Mouse (Mus musculus) liver (tissue): ENCODE measurements at regions not wholly inside any gene's neighbourhood (a gene's known extent, or its start where the extent isn't known, plus 50 kb on each side); places are given as distances from the start of the nearest gene placed in this dataset.

ENCODE experiments used
- DNase-seq: peaks from one replicate; pipeline ENCODE4 v3.0.0-alpha.2; 2020; ENCODE audit warnings: mixed read lengths

DNA sequence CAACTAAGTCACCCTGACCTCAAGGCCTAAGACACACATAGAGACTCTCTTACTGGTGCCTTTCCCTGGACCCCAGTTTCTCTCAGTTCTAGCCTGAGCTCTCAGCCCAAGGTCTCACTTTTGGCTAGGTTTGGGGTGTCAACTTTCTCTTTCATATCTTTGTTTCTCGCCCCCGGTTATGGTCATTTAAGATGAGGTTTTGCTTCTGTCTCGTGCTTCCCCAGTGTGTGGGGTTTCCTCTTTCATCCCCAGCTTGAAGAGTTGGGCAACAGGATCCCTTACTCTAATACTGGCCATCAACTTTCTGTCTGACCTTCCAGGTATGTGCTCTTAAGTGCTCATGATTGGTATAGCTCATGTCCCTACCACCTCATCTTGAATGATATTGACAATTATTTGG lies 67.5 kb downstream of the Lmo4 start:
- no peak for DNase-seq

DNA sequence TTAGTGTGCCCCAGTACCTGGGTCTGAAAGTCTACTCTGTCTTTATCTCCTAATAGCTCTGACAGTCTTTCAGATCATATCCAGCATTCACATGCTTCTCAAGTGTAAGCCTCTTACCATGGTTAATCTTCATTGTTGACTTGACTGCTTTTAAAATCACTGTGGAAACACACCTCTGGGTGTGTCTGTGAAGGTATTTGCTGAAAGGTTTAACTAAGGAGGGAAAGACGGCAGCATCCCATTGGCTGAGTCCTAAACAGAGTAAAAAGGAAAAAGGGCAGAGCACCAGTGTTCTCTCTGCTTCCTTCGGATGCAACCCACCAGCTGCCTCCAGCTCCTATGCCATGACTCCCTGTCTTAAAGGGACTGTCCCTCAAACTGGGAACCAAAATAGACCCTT lies 68.6 kb downstream of the Lmo4 start:
- DNase-seq: no peak

DNA sequence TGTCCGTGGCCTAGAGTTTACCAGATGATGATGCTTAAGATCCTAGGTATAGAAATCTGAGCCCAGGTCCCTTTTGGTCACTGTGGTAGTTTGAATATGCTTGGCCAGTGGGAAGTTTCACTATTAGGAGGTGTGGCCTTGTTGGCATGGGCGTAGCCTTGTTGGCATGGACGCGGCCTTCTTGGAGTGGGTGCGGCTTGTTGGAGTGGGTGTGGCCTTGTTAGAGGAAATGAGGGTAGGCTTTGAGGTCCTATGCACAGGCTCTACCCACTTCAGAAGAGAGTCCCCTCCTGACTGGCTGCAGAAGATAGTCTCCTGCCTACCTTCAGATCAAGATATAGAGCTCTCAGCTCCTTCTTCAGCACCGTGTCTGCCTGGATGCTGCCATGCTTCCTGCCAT lies 69.4 kb downstream of the Lmo4 start:
- no peak for DNase-seq

DNA sequence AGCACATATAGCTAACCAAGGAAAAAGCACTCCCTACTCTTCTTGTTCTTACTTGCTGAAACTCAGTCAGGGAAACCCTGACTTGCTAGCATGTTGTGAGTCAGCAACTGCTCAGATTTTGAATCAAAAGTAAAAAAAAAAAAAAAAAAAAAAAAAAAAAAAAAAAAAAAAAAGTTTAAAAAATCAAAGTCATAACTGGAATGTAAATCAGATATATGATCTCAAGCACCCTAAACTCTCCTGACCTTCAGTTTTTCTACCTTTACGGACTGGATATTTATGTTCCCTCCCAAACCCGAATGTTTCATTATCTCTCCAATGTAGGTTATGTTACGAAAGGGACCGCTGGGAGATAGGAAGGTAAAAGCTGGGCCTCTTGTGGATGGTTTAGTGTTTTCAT lies 77.0 kb downstream of the Lmo4 start:
- DNase-seq: no peak

DNA sequence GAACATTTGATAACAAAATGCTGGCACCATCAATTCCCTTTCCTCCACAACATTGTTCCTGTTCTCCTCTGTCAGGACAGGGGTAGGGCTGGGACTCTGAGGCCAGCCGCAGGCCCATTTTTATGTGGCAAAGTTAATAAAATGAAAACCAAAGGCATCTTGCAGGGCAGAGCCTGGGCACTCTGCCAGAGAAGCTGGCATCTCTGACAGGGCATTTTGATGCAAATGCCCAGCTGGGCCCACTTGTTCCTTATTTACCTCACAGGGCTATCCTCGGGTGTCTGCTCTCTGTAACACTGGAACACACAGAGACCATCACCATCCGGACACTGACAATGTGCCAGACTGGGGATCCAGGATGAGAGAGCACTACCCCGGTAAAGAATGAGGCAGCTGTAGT lies 80.7 kb downstream of the Lmo4 start:
- no peak for DNase-seq

DNA sequence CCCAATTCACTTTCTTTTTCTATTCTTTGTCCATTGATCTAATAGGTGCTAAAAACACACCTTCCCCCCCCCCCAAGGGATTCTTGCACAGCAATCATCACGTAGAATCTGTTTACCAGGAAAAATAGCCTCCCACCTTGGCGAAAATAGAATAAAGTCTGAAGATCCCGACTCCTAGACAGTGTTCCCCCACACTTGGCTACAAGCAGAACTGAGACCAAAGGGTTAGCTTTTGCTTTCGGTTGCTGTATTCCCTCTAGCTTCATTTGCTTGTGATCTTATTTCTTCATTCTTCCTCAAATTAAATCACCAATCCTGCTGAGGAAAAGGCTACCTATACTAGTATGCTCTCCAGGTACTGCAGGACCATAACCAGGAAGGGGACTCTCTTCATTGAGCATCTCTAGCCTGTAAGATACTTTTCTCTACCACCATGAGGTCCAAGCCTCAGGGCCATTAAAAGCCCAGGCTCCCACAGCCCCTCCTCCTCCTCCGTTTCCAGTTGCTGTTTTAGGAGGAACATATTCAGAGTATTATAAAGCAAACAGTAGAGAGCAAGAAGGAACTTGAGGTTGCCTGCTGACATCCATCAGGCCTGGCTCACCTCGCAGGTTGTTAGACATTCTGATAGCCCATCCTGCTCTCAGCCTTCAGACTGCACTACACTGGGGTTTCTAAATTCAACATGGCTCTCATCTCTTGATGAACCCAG lies 81.5 kb downstream of the Lmo4 start:
- no peak for DNase-seq

DNA sequence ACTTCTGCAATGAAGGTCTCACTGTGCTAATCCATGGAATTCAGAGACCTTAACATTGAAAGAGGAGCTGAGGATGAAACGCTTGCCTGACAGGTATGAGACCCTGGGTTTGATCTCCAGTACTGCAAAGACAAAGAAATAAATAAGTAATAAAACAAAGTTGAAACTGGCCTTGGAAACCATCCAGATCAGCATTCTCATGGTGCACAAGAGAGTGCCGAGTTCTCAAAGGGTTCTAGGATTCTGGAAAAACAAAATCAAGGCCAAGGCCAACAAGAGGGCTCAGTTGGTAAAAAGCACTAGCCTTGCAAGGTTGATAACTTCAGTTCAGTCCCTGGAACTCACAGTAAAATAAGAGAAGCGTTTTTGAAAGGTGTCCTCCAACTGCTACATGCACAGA lies 85.9 kb downstream of the Lmo4 start:
- DNase-seq: no peak

DNA sequence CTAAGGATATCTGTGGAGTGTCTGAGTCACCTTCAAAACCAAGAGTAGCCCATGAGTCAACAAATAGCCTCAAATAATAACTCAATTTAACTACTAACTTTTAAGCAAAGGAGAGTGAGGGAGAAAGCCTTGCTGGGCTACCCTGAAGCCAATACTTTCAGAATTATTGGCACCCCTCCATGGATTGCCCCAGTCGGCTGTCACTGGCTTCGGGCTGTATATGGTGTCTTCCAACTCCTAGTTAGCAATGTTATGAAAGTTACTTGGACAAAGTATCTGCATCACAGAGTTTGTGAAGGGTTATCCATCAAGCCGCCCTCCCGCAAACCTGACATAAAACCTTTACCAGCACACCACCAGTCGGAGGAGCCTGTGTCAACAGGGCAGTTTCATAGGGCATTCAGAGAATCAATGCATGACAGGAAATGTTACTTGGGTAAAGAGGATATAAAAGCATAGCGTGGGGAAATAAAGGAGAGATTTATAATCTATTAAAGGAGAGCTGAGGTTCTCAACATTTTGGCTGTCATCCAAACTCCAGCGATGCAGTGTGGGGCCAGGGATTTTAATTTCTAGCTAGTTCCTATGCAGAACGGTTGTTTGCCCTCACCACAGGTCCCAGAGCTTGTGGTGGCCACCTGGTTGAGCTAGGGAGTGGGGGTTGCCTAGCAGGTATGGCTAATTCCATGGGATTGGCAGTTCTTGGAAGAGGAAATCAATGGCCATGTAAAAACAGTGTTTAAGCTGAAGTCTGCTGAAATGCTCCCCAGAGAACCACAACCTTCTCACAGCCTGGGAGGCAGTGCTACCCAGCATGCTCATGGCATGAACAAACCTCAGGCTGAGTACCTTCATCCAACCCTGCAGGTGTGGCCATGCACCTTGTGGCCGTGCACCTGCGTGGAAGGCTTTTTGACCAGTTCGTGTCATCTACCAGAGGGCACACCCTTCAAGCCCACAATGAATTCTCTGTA lies 91.1 kb downstream of the Lmo4 start:
- DNase-seq: no peak

DNA sequence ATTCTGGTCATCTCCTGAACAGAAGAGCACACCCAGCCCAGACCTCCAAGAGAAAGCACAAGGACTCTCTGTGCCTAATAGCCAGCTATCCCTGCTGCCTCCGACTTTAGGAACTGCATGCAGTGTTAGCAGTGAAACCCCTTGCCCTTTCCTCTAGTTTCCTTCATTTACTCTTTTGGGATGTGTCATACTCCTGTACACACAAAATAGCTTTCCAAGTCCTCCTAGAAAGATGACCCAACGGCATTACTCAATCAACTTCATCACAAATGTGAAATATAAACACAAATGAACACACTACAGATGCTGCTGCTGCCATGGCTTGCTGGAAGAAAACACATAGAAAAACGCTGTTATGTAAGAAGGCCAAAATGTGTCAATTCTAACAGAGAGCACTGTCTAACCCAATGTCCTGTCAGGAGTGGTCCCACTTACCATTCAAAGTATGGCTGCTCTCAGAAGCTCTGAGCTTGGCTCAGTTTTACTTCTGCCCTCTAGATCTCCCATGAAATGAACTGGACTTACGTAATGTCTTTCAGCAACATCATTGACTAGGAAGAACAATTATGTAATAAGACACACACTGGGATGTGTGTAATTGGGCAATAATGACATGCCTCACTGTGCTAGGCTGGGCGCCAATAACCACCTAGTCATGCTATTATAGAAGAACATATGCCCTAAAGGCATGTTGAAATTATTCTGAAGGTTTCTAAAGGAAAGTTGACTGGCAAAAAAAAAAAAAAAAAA lies 94.5 kb downstream of the Lmo4 start:
- no peak for DNase-seq

DNA sequence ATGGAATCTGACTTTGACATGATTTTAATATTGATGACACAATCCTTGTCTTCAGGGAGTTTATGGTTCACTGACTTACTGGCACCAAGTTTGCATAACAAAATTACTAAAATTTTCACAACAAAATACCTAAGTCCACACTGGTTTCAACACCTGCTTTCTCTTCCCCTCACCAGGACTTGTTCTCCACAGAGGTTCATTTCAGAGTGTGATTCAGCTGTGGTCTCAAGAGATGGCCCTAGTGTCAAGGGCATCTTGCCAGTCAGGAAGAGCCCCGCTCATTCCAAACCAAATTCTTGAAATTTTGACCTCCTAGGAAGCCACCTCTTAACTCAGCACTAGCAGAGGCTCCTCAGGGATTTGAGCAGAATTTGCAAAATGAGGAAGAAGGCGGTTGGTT lies 95.3 kb downstream of the Lmo4 start:
- no peak for DNase-seq

DNA sequence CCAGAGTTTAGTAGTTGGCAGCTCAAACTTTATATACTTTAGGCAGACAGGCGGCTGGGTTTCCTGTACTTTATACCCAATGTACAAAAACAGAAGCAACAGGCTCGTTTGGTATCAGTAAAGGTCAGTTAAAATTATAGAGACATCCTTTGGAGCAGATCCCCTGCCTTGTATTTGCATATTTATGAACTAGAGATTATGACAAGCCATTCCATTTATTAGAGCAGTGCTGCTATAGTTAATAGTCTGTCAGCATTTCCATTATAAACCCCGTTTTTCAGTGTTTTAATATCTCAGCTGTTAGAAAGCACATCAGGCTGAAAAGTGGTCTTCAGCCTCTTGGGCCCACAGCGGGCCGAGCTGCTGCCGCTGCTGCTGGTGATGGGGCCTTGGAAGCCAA lies 96.7 kb downstream of the Lmo4 start:
- no peak for DNase-seq

DNA sequence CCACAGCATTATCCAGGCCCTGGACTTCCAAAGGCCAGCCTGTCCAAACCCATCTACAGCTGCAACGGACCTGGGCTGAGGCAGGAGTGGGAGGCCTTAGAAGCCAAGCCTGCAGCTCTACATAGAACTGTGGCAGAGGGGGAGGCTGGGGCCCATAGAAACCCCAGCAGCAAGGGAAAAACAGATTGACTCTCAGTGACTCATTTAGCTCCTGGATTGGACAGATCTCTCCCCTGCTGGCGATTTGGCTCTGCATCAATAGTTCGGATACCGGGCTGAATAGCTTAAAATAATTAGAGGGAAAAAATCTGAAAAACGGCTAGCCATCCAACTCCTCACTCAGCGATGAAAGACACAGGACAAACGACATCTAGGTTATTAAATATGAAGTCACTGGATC lies 97.4 kb downstream of the Lmo4 start:
- DNase-seq: no peak

DNA sequence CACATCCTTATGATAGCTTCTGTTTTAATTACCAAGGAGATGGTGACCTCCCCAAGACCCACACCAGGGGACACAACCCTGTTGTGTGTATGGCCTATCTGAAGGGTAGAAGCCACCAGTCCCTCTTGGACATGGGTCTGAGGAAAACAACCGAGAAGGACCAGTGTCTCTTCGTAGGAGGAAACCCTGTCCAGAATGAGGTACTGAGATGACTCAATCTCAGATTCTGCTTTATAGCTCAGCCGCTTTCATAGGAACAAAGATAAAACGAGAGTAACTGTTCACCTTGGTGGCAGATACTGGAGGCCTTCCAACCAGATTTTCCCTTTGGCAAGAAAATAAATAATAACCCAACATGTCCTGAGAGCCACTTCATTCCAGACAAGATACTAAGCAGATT lies 100.7 kb downstream of the Lmo4 start:
- DNase-seq: no peak

DNA sequence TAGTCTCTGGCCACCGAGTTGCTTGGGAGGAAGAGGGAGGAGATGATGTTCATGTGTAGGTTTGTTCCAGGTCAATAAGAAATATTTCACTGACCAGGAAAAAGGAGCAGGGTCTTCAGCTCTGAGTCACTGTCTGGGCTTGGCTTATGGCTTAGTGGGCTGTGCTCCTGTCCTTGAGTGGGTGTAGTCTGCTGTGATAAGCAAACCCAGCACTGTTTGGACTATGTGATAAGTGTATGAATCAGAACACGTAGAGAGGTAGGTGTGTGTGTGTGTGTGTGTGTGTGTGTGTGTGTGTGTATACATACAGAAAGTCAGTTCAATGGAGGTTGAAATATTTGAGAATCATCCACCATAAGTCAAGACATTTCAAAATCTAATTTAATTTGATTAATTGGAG lies 105.6 kb downstream of the Lmo4 start:
- DNase-seq: no peak

DNA sequence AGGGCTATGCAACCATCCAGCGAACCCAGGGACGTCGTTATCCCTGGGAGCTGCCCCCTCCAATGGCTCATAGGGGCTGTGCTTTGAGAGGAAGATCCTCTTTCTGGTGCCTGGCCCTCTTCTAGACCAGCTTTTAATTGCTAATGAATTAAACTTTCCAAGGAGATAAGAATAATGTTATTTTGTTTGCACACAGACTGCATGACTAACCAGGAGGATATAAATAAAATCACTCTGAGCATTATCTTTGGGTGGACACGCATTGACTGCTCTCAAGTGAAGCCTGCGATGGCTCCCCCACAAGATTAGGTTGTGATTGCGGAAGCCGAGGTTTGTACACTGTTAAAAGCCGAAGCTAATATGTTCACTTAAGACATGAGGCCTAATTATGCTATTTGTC lies 106.3 kb downstream of the Lmo4 start:
- DNase-seq: no peak

DNA sequence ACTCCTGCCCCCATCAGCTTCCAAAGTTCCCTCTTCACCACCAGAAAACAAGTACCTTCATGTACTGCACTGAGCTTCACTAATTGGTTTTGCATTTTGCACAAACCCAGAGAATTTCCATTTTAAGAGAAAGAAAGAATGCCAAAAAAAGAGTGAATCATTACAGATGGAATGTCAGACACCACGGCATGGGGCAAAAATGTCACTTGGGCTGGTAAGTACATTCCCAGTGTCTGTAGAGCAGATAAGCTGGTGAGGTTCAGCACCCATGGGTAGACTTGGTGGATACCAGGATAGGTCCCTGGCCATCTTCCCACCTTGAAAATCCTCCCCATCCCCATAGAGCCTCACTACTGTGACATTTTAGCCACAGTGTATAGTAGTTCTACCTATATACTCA lies 113.8 kb downstream of the Lmo4 start:
- no peak for DNase-seq

DNA sequence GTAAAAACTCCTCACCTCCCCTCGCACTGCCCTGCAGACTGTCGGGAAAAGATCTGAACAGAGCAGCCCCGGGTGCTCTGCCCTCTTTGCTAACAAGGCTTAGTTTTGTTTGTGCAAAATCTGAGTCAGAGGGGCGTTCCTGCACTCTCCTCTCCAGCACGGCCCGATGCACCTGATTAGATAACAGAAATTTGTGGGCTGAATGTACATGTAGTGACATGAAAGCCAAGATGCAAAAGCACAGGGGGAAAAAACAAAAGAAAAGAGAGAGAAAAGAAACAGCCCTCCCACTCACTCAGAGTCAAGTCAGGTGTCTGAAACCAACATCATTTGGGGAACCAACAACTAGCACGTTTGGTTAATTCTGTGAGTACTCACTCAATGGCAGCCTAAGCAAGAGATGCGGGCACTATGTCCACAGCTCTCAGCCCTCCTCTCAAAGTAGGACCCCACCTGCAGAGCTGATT lies 115.2 kb downstream of the Lmo4 start:
- DNase-seq: no peak

DNA sequence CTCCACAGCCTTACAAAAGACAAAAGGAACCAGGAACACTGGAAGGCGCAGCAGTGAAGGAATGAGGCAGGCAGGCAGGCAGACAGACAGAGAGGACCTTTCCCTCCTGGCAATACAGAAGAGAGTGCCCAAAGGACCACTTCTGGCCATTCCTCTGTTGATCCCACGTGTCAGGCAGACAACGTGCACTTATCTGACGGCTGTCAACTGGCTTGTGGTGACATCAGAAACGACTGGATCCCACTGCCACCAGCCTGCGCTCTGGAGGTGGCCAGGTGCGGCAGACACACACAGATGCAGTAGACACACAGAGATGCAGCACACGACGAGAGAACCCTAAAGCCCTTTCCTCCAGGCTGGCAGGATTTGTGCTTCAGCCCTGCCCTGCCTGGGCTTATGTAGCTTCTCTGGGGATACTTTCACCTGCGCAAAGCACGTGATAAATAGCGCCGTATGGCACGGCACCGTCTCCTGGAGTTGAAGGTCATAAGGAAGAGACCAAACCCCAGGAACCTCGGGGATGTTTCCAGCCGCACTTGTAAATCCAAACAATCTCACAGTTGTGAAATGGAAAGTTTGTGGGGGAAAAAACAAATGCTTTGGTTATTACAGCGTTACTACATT lies 116.6 kb downstream of the Lmo4 start:
- no peak for DNase-seq

DNA sequence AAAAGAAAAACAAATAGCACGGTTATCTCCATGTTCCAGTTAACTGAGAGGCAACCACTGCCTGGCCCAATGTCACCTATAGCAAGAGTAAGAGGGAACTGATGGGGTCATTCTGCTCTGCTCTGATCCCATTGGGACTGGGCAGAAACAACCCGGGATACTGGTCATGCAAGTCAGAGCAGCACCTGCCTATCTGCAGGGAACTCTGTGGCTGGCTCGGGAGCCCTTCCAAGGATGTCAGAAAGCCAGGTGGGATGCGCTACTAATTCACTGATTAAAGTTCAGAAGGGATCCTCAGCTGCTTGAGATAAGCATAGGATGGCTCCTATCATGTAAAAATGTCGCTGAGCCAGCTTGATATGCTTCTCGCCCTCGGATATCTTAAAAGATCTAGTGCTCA lies 117.2 kb downstream of the Lmo4 start:
- no peak for DNase-seq

DNA sequence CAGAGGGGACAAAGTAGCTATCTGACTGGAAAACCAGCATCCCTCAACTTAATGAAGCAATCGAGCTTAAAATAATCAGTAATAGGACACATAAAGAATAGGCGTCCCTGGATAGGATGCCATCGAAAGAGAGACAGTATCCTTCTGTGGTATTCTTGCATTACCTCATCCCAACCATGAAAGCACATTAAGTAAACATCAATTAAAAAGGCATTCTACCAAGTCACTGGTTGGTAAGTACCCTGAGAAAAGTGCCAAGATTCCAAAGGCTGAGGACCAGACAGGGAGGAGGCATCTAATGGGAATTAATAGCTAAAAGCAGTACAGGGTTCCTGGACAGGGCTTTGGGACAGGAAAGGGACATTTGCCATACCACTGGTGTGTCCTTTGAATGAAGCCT lies 118.8 kb downstream of the Lmo4 start:
- no peak for DNase-seq

DNA sequence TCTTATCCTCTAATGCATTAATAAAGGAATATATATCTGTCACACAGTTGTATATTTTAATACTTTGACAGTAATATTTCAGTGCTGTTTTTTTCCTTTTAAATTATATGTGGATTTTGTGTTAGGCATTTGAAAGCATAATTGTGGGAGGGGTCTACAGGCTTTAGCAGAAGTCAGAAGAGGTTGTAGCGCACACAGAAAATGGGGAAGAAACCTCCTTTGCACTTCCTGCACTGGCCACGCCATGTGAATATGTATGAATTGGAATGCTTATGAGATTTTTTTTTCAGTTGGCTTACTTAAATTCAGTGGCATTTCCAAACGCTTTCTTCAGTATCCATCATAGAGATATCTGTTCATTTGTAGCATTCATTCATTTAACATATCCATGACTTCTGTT lies 125.1 kb downstream of the Lmo4 start:
- DNase-seq: no peak

DNA sequence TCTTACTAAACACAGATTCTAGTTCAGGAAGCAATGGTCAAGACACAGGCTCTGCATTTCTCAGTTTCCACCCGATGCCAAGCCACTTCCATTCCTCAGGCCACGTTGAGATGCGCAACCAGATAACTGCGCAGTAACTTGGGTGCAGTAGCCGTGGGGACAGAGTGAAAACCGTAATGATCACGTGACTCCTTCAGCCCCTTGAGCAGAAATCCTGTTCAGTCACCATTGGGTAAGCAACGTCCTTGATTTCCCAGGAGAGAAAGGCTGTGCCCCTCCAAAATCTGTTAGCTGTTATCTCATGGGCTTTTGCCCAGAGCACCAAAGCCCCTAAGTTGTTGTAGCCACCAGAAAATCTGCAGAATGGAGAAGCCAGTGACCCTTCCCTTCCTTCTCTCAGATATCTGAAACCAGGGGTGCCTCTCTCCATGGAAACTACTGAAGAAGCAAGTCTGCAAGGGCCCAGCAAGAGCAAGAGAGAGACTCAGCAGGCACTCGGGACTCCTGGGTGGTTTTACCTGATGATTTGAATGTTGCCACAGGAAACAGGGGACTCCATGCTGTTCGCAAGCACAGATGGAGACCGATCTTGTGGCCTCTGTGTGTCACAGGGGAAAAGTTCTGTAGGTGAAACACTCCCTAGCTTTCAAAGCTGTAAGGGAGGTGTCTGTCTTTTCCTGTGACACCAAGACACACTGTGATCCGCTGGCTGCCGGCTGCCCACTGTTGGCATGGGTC lies 126.7 kb downstream of the Lmo4 start:
- DNase-seq: no peak
